Mouse (Mus musculus) ES-Bruce4 (cell line): ENCODE results near the gene Kif17. TPM values are rescaled to one million over a fixed set of nuclear protein-coding genes. Genes with fewer than 3 reads are reported as not detected.

Experiments
- H3K27ac ChIP-seq: 2 replicates; pipeline ENCODE4 v1.5.1; 2012; ENCODE audit warnings: low read length, inconsistent platforms; ENCODE audit not compliant: insufficient read depth
- H3K27me3 ChIP-seq: 2 replicates; pipeline ENCODE4 v1.6.1; 2012; ENCODE audit warnings: mild to moderate bottlenecking, low read length, inconsistent platforms; ENCODE audit not compliant: control insufficient read depth, poor library complexity, insufficient read depth, severe bottlenecking
- H3K36me3 ChIP-seq: 2 replicates; pipeline ENCODE4 v1.6.1; 2012; ENCODE audit warnings: inconsistent platforms, mild to moderate bottlenecking, low read length, moderate library complexity; ENCODE audit not compliant: control insufficient read depth, poor library complexity, insufficient read depth, severe bottlenecking
- H3K4me1 ChIP-seq: one replicate; pipeline ENCODE4 v1.8.1; 2011; ENCODE audit warnings: low read length; ENCODE audit not compliant: control insufficient read depth, insufficient read depth
- H3K4me3 ChIP-seq: 2 replicates; pipeline ENCODE4 v1.5.1; 2011; ENCODE audit warnings: low read depth, mild to moderate bottlenecking, low read length
- H3K9ac ChIP-seq: 2 replicates; pipeline ENCODE4 v1.6.1; 2012; ENCODE audit warnings: low read depth, mild to moderate bottlenecking, inconsistent platforms; ENCODE audit not compliant: poor library complexity, severe bottlenecking
- H3K9me3 ChIP-seq: replicated peaks from 2 replicates; pipeline ENCODE4 v1.6.1; 2012; ENCODE audit warnings: mild to moderate bottlenecking, low read length, inconsistent platforms; ENCODE audit not compliant: control insufficient read depth, poor library complexity, insufficient read depth, severe bottlenecking
- CTCF ChIP-seq: IDR thresholded peaks from one replicate; pipeline ENCODE4 v1.8.1; 2011; ENCODE audit warnings: low read depth, low read length
- EP300 ChIP-seq: IDR thresholded peaks from 2 replicates; pipeline ENCODE4 v1.6.1; 2011; ENCODE audit warnings: low read depth, low read length; ENCODE audit not compliant: insufficient read depth
- POLR2A ChIP-seq: IDR thresholded peaks from one replicate; pipeline ENCODE4 v1.8.1; 2011; ENCODE audit warnings: low read length; ENCODE audit not compliant: insufficient read depth
- polyA plus RNA-seq: library from polyadenylated mRNA; stranded (reverse); fragments of >200 nt; gene quantifications from 2 replicates; pipeline ENCODE4 v1.2.4, GENCODE M21; 2011; ENCODE audit warnings: low read depth; ENCODE audit not compliant: missing spikeins, insufficient read depth, insufficient read length

Kif17 gene
- polyA plus RNA-seq, 1 experiment = 0.66 TPM

GRCm38 (mm10) chr4:138327891-138328470, 77.7 kb downstream of the Kif17 start:
- H3K27me3 ChIP-seq = no peaks in the 10 kb centered on the region
- H3K9ac ChIP-seq = no peak overlapping the region
- no peaks in the 10 kb centered on the region for H3K4me1 ChIP-seq
- peak overlapping the region; percentile 47; the same call in 1 of the 2 replicates for H3K27ac ChIP-seq
- TF ChIP-seq EP300 = no peak
- TF ChIP-seq CTCF = no peak
- TF ChIP-seq POLR2A = no peak
- H3K4me3 ChIP-seq = peak overlapping the region; percentile 62
- H3K36me3 ChIP-seq = no peaks in the 10 kb centered on the region
- H3K9me3 ChIP-seq = no peaks in the 10 kb centered on the region

- H3K27me3 ChIP-seq = no peaks in the 10 kb centered on the region
- no peaks in the 10 kb centered on the region for H3K36me3 ChIP-seq
- TF ChIP-seq EP300 = no peak
- no peak for TF ChIP-seq POLR2A
- no peak for TF ChIP-seq CTCF
- no peak overlapping the region for H3K27ac ChIP-seq
- no peak overlapping the region for H3K9ac ChIP-seq
- H3K4me1 ChIP-seq = no peaks in the 10 kb centered on the region
- H3K9me3 ChIP-seq = no peaks in the 10 kb centered on the region
- no peak overlapping the region for H3K4me3 ChIP-seq
Observed at GRCm38 (mm10) chr4:138330264-138330671, 80.0 kb downstream of the Kif17 start.

- Histone ChIP-seq H3K36me3 (no peaks in the 10 kb centered on the region), H3K27me3 (no peaks in the 10 kb centered on the region), H3K9ac (no peak overlapping the region), H3K9me3 (no peaks in the 10 kb centered on the region), H3K4me1 (no peaks in the 10 kb centered on the region), H3K4me3 (no peak overlapping the region), H3K27ac (no peak overlapping the region)
- TF ChIP-seq POLR2A (no peak), EP300 (no peak), CTCF (no peak)
Observed at GRCm38 (mm10) chr4:138331647-138332046, 81.4 kb downstream of the Kif17 start.

- no peaks in the 10 kb centered on the region for H3K27me3 ChIP-seq
- no peak overlapping the region for H3K9ac ChIP-seq
- no peaks in the 10 kb centered on the region for H3K4me1 ChIP-seq
- H3K4me3 ChIP-seq = no peak overlapping the region
- no peaks in the 10 kb centered on the region for H3K9me3 ChIP-seq
- no peaks in the 10 kb centered on the region for H3K36me3 ChIP-seq
- no peak overlapping the region for H3K27ac ChIP-seq
- TF ChIP-seq POLR2A = no peak
- no peak for TF ChIP-seq EP300
- TF ChIP-seq CTCF = no peak
Observed at GRCm38 (mm10) chr4:138333135-138333534, 82.9 kb downstream of the Kif17 start.

- TF ChIP-seq POLR2A (no peak), EP300 (no peak), CTCF (no peak)
- Histone ChIP-seq H3K4me1 (no peaks in the 10 kb centered on the region), H3K36me3 (no peaks in the 10 kb centered on the region), H3K27ac (no peak overlapping the region), H3K27me3 (no peaks in the 10 kb centered on the region), H3K4me3 (no peak overlapping the region), H3K9me3 (no peaks in the 10 kb centered on the region), H3K9ac (no peak overlapping the region)
Observed at GRCm38 (mm10) chr4:138335036-138335435, 84.8 kb downstream of the Kif17 start.

GRCm38 (mm10) chr4:138335648-138336047, 85.4 kb downstream of the Kif17 start:
- no peaks in the 10 kb centered on the region for H3K36me3 ChIP-seq
- no peak overlapping the region for H3K27ac ChIP-seq
- no peaks in the 10 kb centered on the region for H3K4me1 ChIP-seq
- H3K9ac ChIP-seq = no peak overlapping the region
- H3K4me3 ChIP-seq = no peak overlapping the region
- no peak for TF ChIP-seq POLR2A
- no peak for TF ChIP-seq EP300
- TF ChIP-seq CTCF = no peak
- H3K27me3 ChIP-seq = no peaks in the 10 kb centered on the region
- no peaks in the 10 kb centered on the region for H3K9me3 ChIP-seq
